In genomic region chr4:139055336-139055735, GRCm38 (mm10) we compare ENCODE assay signal across 11 mouse cellular contexts. TPM values are rescaled to one million over a fixed set of nuclear protein-coding genes. Genes with fewer than 3 reads are reported as not detected.
DNase-seq lines count a peak whose midpoint lies in the region; ATAC-seq and TF ChIP-seq lines count a peak whose summit lies in the region.
"Had no signal": no experiment of that assay in that cellular context is flagged by ENCODE, and none has a peak within 500 bp of the region (broad histone marks: within the 10 kb centered on the region; RNA-seq: fewer than 3 reads in every experiment).

No protein-coding gene starts in this region.

- intact Hi-C loops in heart, postnatal 14 days (cut with DNase I): no loop called here

- H3K4me3 ChIP-seq in intestine, embryonic 15.5 days (replicated peaks): no peak overlapping the region
- no peak overlapping the region for H3K4me3 ChIP-seq in lung, adult 2 months (replicated peaks; ENCODE audit: extremely low read depth, low read depth, low read length)
- H3K4me3 ChIP-seq: stomach, embryonic 15.5 days had no signal

- H3K36me3 ChIP-seq in intestine, embryonic 15.5 days: no peaks in the 10 kb centered on the region
- H3K36me3 ChIP-seq: stomach, embryonic 15.5 days had no signal

- no peak for TF ChIP-seq CTCF in lung, adult 2 months (IDR thresholded peaks at IDR 0.05; ENCODE audit: insufficient read depth, low read length)

- WGBS in intestine, embryonic 15.5 days: 84% methylated on average over 4 of the region's 4 CpGs
- 80% methylated on average over 4 of the region's 4 CpGs for WGBS in lung, adult 2 months

- no peak for ATAC-seq in intestine, embryonic 15.5 days
- ATAC-seq: activated CD4-positive, CD25-positive, alpha-beta regulatory T cell, adult 4 months had no signal

- H3K9ac ChIP-seq in intestine, embryonic 15.5 days: no peak overlapping the region
- H3K9ac ChIP-seq: liver, embryonic 14.5 days; stomach, embryonic 15.5 days had no signal

- H3K27me3 ChIP-seq in intestine, embryonic 15.5 days (replicated peaks): 0 out of 2 replicates have a peak, but pooled peaks cover 4% of the 10 kb centered on the region
- H3K27me3 ChIP-seq: stomach, embryonic 15.5 days had no signal

- no peak overlapping the region for H3K4me2 ChIP-seq in intestine, embryonic 15.5 days (replicated peaks)
- H3K4me2 ChIP-seq: stomach, embryonic 15.5 days had no signal

- no peak overlapping the region for H3K27ac ChIP-seq in intestine, embryonic 15.5 days
- H3K27ac ChIP-seq: liver, embryonic 14.5 days; stomach, embryonic 15.5 days had no signal

- no peak for TF ChIP-seq POLR2A in lung, adult 2 months (IDR thresholded peaks at IDR 0.05; ENCODE audit: borderline replicate concordance, extremely low read depth, low read depth, low read length)

- DNase-seq in heart, postnatal 14 days: peak; percentile 45 to 51
- DNase-seq in heart, adult 8-10 months (ENCODE audit: low spot score): no peak
- DNase-seq in Muller cell, postnatal 12 days (ENCODE audit: inconsistent ontology term): peak; percentile 62
- DNase-seq in adrenal gland, postnatal 25 days: peak; percentile 61
- DNase-seq in cerebellum, postnatal 36 days: peak; percentile 62 to 70
- no peak for DNase-seq in lung, adult 2 months

- H3K4me1 ChIP-seq in intestine, embryonic 15.5 days (replicated peaks): no peaks in the 10 kb centered on the region
- no peaks in the 10 kb centered on the region for H3K4me1 ChIP-seq in lung, adult 2 months (ENCODE audit: control insufficient read depth, insufficient read depth, low read length)
- H3K4me1 ChIP-seq: stomach, embryonic 15.5 days had no signal

- no peaks in the 10 kb centered on the region for H3K9me3 ChIP-seq in intestine, embryonic 15.5 days
- H3K9me3 ChIP-seq: stomach, embryonic 15.5 days had no signal

RNA-seq across cellular contexts. Expression of gene Htr6, which starts 20.0 kb away (rescaled TPM):
- total RNA-seq in heart, postnatal 14 days (2021): not detected
- total RNA-seq in heart, adult 8-10 months (2022): not detected
- total RNA-seq in adrenal gland, postnatal 25 days (2021): 0.33 and 0.52 TPM in 2 replicates
- polyA plus RNA-seq in intestine, embryonic 15.5 days (2015; fragmentation: Nextera tagmentation; extraction: Ambion mirVana): 0.14 and 0.18 TPM in 2 replicates
- polyA plus RNA-seq in lung, adult 2 months (2012; rRNA removed): 0.19 and 0.22 TPM in 2 replicates
- total RNA-seq: gastrocnemius, postnatal 4 days had no signal
- polyA plus RNA-seq: activated CD4-positive, CD25-positive, alpha-beta regulatory T cell, adult 4 months; liver, embryonic 14.5 days; stomach, embryonic 15.5 days had no signal

RNA-seq across cellular contexts. Expression of gene Nbl1, which starts 37.5 kb away (rescaled TPM):
- total RNA-seq in heart, postnatal 14 days (2021): 10 to 100 TPM; 32.1 to 32.2 TPM
- total RNA-seq in heart, adult 8-10 months (2022): 10 to 100 TPM; 15.1 to 21.3 (median 19.2) TPM
- 20.3 and 21.4 TPM in 2 replicates for total RNA-seq in adrenal gland, postnatal 25 days (2021)
- polyA plus RNA-seq in intestine, embryonic 15.5 days (2015; fragmentation: Nextera tagmentation; extraction: Ambion mirVana): 49.5 and 49.9 TPM in 2 replicates
- polyA plus RNA-seq in lung, adult 2 months (2012; rRNA removed): 330 and 497 TPM in 2 replicates

Comparison
In these comparisons a context has a peak if more than half of its experiments do, and no peak if none do; other contexts are left out.
1. DNase-seq: peak in heart, postnatal 14 days (2 of 2), Muller cell, postnatal 12 days (single experiment), adrenal gland, postnatal 25 days (single experiment) and cerebellum, postnatal 36 days (2 of 2); none in heart, adult 8-10 months (single experiment) and lung, adult 2 months (single experiment).